Mouse (Mus musculus) kidney, embryonic 14.5 days (tissue): ENCODE measurements at regions not wholly inside any gene's neighbourhood (a gene's known extent, or its start where the extent isn't known, plus 50 kb on each side); places are given as distances from the start of the nearest gene placed in this dataset.

ENCODE experiments used
- ATAC-seq: fragments of 200-750 bp; cut with Nextera tagmentation; 2 replicates; pipeline ENCODE4 v1.8.0; 2017; ENCODE audit warnings: moderate number of reproducible peaks, mild to moderate bottlenecking, moderate TSS enrichment, moderate library complexity; ENCODE audit not compliant: low FRiP score, low TSS enrichment
- H3K27ac ChIP-seq: fragments of 300-500 bp; sonication (generic); 2 replicates; pipeline ENCODE4 v1.5.1; 2014; ENCODE audit warnings: low read depth, mild to moderate bottlenecking, low read length, moderate library complexity, mixed read lengths
- H3K27me3 ChIP-seq: fragments of 300-500 bp; sonication (generic); 2 replicates; pipeline ENCODE4 v1.6.1; 2014; ENCODE audit warnings: mild to moderate bottlenecking, low read length; ENCODE audit not compliant: control insufficient read depth, insufficient read depth
- H3K36me3 ChIP-seq: fragments of 300-500 bp; sonication (generic); 2 replicates; pipeline ENCODE4 v1.6.1; 2014; ENCODE audit warnings: low read length, mixed read lengths; ENCODE audit not compliant: control insufficient read depth, insufficient read depth
- H3K4me1 ChIP-seq: fragments of 300-500 bp; sonication (generic); 2 replicates; pipeline ENCODE4 v1.6.1; 2014; ENCODE audit warnings: low read length, mixed read lengths; ENCODE audit not compliant: control insufficient read depth, insufficient read depth
- H3K4me2 ChIP-seq: fragments of 300-500 bp; sonication (generic); replicated peaks from 2 replicates; pipeline ENCODE4 v1.6.1; 2014; ENCODE audit warnings: low read depth, mild to moderate bottlenecking, low read length
- H3K4me3 ChIP-seq: fragments of 300-500 bp; sonication (generic); 2 replicates; pipeline ENCODE4 v1.5.1; 2014; ENCODE audit warnings: mild to moderate bottlenecking, low read length
- H3K9ac ChIP-seq: fragments of 300-500 bp; sonication (generic); 2 replicates; pipeline ENCODE4 v1.6.1; 2014; ENCODE audit warnings: low read depth, mild to moderate bottlenecking, low read length, moderate library complexity
- H3K9me3 ChIP-seq: fragments of 300-500 bp; sonication (generic); 2 replicates; pipeline ENCODE4 v1.6.1; 2016; ENCODE audit warnings: low read length; ENCODE audit not compliant: control insufficient read depth
- WGBS: fragments of 180-500 bp; shearing (Covaris S2); extraction: QIAGEN DNeasy Blood & Tissue Kit; methylation state at CpG from one replicate; pipeline ENCODE4 v1.1.7; 2014; 5-methylcytosine and 5-hydroxymethylcytosine counted together

DNA sequence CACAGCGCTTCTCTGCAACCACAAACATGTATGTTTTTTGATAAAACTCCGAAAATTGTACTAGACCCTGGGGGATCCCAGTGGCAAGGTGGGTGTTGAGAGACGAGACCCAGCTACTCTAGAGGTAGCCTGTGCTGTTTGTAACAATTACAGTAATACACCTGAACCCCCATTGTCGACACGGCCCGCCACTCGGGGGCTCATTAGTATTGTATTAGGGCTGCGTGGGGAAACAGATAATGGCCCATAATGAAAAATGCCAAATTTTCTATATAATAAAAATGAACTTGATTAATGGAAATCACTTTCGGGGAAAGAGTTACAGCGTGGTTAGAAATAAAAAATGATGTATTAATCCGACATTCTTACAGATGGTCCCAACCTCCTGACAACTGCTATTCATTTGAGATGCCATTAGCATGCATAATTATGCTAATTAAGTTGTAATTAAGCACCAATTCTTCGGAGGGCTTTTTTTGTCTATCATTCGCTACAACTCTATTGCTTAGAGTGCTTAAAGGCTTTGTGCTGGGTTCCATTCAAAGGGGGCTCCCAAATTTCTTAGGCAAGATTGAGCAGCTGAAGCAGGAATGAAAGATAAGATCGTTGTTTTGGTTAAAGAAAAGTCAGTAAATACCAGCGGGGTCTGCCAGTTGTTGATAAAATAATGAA lies 120.2 kb upstream of the Dynlrb2 start:
- 58% methylated on average over 15 of the region's 15 CpGs for WGBS
- Histone ChIP-seq H3K9me3 (no peaks in the 10 kb centered on the region), H3K9ac (no peak overlapping the region), H3K4me1 (no peaks in the 10 kb centered on the region; the same call in 1 of the 2 replicates), H3K27me3 (no peaks in the 10 kb centered on the region), H3K36me3 (no peaks in the 10 kb centered on the region), H3K4me2 (0 out of 2 replicates have a peak overlapping the region, but pooled peaks have one; percentile 17), H3K4me3 (no peak overlapping the region), H3K27ac (no peak overlapping the region)
- ATAC-seq, result no peak

DNA sequence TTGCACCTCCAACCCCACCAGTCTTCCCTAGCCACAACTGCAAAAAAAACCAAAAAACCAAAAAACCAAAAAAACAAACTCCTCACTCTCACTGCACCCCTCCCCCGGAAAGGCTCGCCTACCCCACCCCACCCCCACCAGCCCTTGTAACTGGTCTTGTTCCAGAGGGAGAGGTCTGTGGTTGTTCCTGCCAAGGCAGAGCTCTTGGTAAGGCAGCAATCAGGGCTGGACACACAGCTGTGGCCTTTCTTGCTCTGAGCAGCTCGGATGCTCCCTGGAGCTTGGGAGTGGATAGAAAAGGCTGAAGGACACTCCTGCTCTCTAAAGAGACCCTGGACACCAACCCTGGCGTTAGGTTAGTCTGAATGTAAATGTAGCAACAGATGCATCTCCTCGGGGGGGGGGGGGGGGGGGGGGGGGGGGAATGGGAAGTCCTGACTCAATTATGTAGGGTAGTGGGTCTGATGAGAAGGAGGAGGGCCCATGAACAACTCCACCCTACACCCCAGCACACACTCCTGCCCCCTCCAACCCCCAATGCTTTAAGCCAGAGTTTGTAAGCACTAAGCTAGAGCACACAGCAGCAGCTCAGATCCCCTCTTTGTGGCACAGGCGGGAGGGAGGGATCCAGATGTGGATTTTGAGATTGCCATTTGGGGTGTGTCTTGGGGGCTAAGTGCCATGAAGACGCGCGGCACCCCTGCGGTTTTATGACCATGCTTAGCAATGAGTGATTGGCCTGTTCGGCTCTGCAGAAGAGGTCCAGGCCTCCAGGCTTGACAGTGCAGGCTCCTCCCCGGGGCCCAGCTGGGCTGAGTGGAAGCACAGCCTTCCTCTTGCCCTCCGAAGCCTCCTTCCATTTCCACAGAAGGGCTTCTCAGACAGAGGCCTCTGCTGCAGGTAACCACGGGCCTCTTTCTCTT lies 121.0 kb upstream of the Dynlrb2 start:
- 22% methylated on average over 13 of the region's 14 CpGs for WGBS
- H3K36me3 ChIP-seq, result no peaks in the 10 kb centered on the region
- H3K4me2 ChIP-seq, result no peak overlapping the region

DNA sequence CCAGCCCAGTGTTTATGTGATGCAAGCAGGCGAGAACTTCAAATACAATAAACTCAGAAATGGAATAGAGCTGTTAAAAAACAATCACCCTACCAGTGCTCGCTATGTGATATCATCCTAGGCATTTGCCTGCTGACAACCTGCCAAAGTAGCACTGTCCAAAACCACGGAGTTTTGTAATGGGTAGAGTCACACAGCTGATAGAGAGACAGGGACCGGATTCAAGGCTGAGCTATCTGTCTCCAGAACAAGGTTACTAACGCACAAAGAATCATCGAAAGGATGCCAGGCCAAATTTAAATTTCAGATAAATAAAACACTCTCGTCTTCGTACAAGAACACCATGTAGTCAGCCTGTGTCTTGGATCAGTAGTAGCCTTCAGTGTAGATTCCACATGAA lies 121.7 kb upstream of the Dynlrb2 start:
- H3K36me3 ChIP-seq, result no peaks in the 10 kb centered on the region
- no peak for ATAC-seq
- 82% methylated on average over 8 of the region's 8 CpGs for WGBS
- H3K4me3 ChIP-seq, result no peak overlapping the region
- H3K27me3 ChIP-seq, result no peaks in the 10 kb centered on the region
- no peaks in the 10 kb centered on the region; the same call in 1 of the 2 replicates for H3K4me1 ChIP-seq
- no peak overlapping the region for H3K9ac ChIP-seq
- H3K27ac ChIP-seq, result no peak overlapping the region
- no peaks in the 10 kb centered on the region for H3K9me3 ChIP-seq
- H3K4me2 ChIP-seq, result no peak overlapping the region

More for the DNA sequence above, 121.0 kb upstream of the Dynlrb2 start:
- H3K9me3 ChIP-seq, result no peaks in the 10 kb centered on the region
- no peak overlapping the region for H3K4me3 ChIP-seq
- H3K9ac ChIP-seq, result no peak overlapping the region
- H3K27me3 ChIP-seq, result no peaks in the 10 kb centered on the region
- H3K4me1 ChIP-seq, result no peaks in the 10 kb centered on the region; the same call in 1 of the 2 replicates
- ATAC-seq, result peak; percentile 66
- H3K27ac ChIP-seq, result no peak overlapping the region

DNA sequence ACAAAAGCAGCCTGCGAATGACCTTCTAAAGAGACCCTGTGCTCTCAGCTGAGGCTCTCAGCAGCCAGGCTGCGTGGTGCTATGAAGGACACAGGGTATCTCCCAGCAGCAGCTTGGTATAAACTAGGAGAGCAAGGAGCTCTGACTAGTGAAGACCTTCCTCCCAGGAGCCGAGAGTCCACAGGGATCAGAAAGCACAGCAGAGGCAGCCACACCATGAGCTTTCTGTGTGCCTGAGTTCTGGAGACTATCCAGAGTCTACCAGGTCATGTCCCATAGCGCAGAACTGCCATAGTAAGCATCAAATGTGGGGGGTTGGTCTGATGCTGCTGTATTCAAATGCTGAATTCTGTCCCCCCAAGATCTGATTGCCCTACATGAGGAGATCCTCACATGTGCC lies 124.2 kb upstream of the Dynlrb2 start:
- ATAC-seq, result no peak
- H3K27me3 ChIP-seq, result no peaks in the 10 kb centered on the region
- 90% methylated on average over 4 of the region's 4 CpGs for WGBS

DNA sequence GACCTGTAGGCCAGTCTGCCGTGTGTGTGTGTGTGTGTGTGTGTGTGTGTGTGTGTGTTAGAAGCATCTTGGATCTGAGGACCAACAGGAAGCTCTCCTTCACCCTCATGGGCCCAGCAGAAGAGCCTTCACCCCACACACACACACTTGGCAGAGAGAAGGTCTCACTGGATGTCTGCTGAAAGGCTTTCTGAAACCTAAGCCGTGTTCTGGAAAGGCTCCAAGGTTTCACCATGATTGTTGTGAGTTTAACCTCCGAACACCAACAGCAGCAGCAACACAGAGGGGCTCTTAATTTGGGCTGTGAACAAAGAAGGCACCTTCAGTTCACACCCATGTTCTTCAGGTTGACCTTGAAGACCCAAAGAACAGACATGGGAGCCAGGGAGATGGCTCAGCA lies 124.9 kb upstream of the Dynlrb2 start:
- Histone ChIP-seq H3K27me3 (no peaks in the 10 kb centered on the region), H3K4me3 (no peak overlapping the region), H3K36me3 (no peaks in the 10 kb centered on the region), H3K27ac (no peak overlapping the region), H3K4me2 (no peak overlapping the region), H3K4me1 (no peaks in the 10 kb centered on the region; the same call in 1 of the 2 replicates), H3K9ac (no peak overlapping the region), H3K9me3 (0 out of 2 replicates have a peak, but pooled peaks cover 3% of the 10 kb centered on the region)
- no peak for ATAC-seq
- WGBS, result 55% methylated on average over 3 of the region's 3 CpGs

More for the DNA sequence above, 124.2 kb upstream of the Dynlrb2 start:
- H3K4me3 ChIP-seq, result no peak overlapping the region
- no peak overlapping the region for H3K27ac ChIP-seq
- no peak overlapping the region for H3K9ac ChIP-seq
- 0 out of 2 replicates have a peak, but pooled peaks cover 3% of the 10 kb centered on the region for H3K9me3 ChIP-seq
- H3K36me3 ChIP-seq, result no peaks in the 10 kb centered on the region
- no peak overlapping the region for H3K4me2 ChIP-seq
- no peaks in the 10 kb centered on the region; the same call in 1 of the 2 replicates for H3K4me1 ChIP-seq

DNA sequence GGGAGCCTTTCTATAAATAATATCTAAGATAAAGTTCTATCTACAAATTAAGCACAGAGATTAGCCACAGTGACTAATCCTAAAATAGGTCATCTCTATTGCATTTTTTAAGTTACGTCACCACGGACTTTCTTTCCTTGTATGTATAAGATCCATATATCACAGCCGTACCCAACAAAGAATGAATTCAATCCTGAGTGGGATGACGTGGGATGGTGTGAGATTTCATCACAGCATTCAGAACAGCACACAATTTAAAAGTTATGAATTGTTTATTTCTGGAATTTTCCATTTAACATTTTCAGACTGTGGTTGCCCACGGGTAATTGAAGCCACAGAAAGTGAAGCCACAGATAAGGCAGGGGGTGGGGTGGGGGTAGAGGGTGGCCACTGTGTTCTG lies 129.0 kb upstream of the Dynlrb2 start:
- H3K4me1 ChIP-seq, result no peaks in the 10 kb centered on the region; the same call in 1 of the 2 replicates
- H3K4me2 ChIP-seq, result no peak overlapping the region
- 0 out of 2 replicates have a peak, but pooled peaks cover 3% of the 10 kb centered on the region for H3K9me3 ChIP-seq
- H3K36me3 ChIP-seq, result no peaks in the 10 kb centered on the region
- H3K27ac ChIP-seq, result no peak overlapping the region
- H3K4me3 ChIP-seq, result no peak overlapping the region
- no peaks in the 10 kb centered on the region for H3K27me3 ChIP-seq
- no peak overlapping the region for H3K9ac ChIP-seq
- ATAC-seq, result no peak
- 82% methylated on average over 5 of the region's 5 CpGs for WGBS

DNA sequence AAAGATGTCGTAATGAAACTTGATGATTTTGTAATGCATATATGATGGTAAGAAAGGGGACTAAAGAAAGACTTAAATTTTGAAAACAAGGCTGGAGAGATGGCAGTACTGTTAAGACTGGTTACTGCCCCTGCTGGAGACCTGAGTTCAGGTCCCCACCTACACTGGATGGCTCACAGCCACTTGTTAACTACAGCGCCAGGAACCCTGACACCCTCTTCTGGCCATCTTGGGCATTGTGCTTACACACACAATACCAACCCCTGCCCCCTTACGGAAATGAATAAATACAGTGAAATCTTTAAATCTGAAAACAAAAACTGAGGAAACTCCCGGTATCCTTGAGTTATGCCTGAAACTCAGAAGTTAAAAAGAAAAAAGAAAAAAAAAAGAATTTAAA lies 131.7 kb upstream of the Dynlrb2 start:
- WGBS, result 88% methylated on average over 4 of the region's 4 CpGs
- no peak for ATAC-seq
- Histone ChIP-seq H3K9ac (no peak overlapping the region), H3K4me1 (no peaks in the 10 kb centered on the region; the same call in 1 of the 2 replicates), H3K9me3 (0 out of 2 replicates have a peak, but pooled peaks cover 3% of the 10 kb centered on the region), H3K27ac (no peak overlapping the region), H3K4me3 (no peak overlapping the region), H3K36me3 (no peaks in the 10 kb centered on the region), H3K4me2 (no peak overlapping the region), H3K27me3 (no peaks in the 10 kb centered on the region)

DNA sequence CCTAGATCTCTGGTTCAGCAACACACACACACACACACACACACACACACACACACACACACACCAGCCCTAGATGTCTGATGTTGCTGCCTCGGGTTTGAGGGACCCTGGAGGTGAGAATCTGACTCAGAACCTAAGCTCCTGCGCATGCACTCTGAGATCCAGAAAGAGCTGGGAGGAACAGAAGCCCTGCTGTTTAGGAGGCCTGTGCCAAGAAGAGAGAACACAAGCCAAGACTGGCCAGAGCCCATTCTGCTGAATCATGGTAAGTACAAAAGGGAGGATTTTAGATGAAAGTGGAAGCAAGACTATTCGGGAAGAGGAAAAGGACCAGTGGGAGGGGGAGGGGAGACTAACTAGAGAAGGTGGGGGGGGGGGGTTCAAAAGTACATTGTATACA lies 132.2 kb upstream of the Dynlrb2 start:
- H3K27ac ChIP-seq, result no peak overlapping the region
- 55% methylated on average over 3 of the region's 3 CpGs for WGBS
- H3K27me3 ChIP-seq, result no peaks in the 10 kb centered on the region
- H3K9ac ChIP-seq, result no peak overlapping the region
- no peak for ATAC-seq
- 0 out of 2 replicates have a peak, but pooled peaks cover 2% of the 10 kb centered on the region for H3K9me3 ChIP-seq
- no peak overlapping the region for H3K4me3 ChIP-seq
- H3K4me1 ChIP-seq, result no peaks in the 10 kb centered on the region; the same call in 1 of the 2 replicates
- H3K4me2 ChIP-seq, result no peak overlapping the region
- no peaks in the 10 kb centered on the region for H3K36me3 ChIP-seq

DNA sequence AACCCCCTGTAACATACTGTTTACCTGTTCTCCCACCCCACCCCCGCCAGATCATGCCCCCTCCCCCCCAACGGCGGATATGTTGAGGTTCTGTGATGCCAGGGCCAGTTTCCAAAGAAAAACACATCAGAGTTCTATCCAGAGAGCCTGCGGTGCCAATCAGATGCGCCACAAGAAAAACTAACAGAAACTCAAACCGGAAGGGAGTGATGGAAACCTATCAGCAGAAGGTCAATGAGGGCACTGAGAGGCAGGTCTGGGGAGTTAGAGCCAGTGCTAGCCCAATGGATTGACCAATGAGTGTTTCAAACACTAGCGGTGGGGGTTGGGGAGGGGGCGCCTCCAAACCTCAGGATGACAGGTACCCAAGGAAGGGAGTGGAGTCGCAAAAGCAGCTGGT lies 132.7 kb upstream of the Dynlrb2 start:
- Histone ChIP-seq H3K27me3 (no peaks in the 10 kb centered on the region), H3K4me1 (no peaks in the 10 kb centered on the region; the same call in 1 of the 2 replicates), H3K27ac (no peak overlapping the region), H3K9ac (no peak overlapping the region), H3K4me3 (no peak overlapping the region), H3K36me3 (no peaks in the 10 kb centered on the region), H3K4me2 (no peak overlapping the region), H3K9me3 (no peaks in the 10 kb centered on the region)
- no peak for ATAC-seq
- WGBS, result 68% methylated on average over 9 of the region's 9 CpGs
